Mouse (Mus musculus) liver, embryonic 14.5 days (tissue): ENCODE results near the gene Gm5134. TPM values are rescaled to one million over a fixed set of nuclear protein-coding genes. Genes with fewer than 3 reads are reported as not detected.

ENCODE experiments used
- ATAC-seq: fragments of 200-750 bp; cut with Nextera tagmentation; 2 replicates; pipeline ENCODE4 v1.8.0; 2017; ENCODE audit warnings: moderate number of reproducible peaks, mild to moderate bottlenecking, moderate library complexity; ENCODE audit not compliant: insufficient read depth
- DNase-seq, 3 experiments: peaks; one replicate each; pipeline ENCODE4 v3.0.0-alpha.2; 2012 to 2013; ENCODE audit warnings: low read depth in 3 of 3, low spot score in 3 of 3
- H3K27ac ChIP-seq: fragments of 300-500 bp; sonication (generic); 2 replicates; pipeline ENCODE4 v1.5.1; 2014; ENCODE audit warnings: moderate library complexity, mild to moderate bottlenecking, control low read depth, inconsistent platforms
- H3K27me3 ChIP-seq: fragments of 300-500 bp; sonication (generic); 2 replicates; pipeline ENCODE4 v1.6.1; 2014; ENCODE audit warnings: mild to moderate bottlenecking, low read length, moderate library complexity; ENCODE audit not compliant: control insufficient read depth, insufficient read depth
- H3K36me3 ChIP-seq: fragments of 300-500 bp; sonication (generic); replicated peaks from 2 replicates; pipeline ENCODE4 v1.6.1; 2014; ENCODE audit warnings: low read depth; ENCODE audit not compliant: control insufficient read depth, insufficient read depth
- H3K4me1 ChIP-seq, 2 experiments: fragments of 200-500 bp in 1 of 2; fragments of 300-500 bp in 1 of 2; sonication (generic) in 1 of 2; replicated peaks; 2 replicates each; pipeline ENCODE4 v1.6.1; 2012 to 2014; ENCODE audit warnings: antibody characterized with exemption in 1 of 2, inconsistent platforms in 1 of 2, low read length in 1 of 2; ENCODE audit not compliant: control insufficient read depth in 2 of 2, insufficient read depth in 2 of 2
- H3K4me2 ChIP-seq: fragments of 300-500 bp; sonication (generic); 2 replicates; pipeline ENCODE4 v1.6.1; 2014; ENCODE audit warnings: low read depth, mild to moderate bottlenecking, control low read depth, moderate library complexity
- H3K4me3 ChIP-seq, 2 experiments: fragments of 200-500 bp in 1 of 2; fragments of 300-500 bp in 1 of 2; sonication (generic) in 1 of 2; 2 replicates each; pipeline ENCODE4 v1.5.1; 2012 to 2014; ENCODE audit warnings: low read depth in 2 of 2, low read length in 2 of 2, mild to moderate bottlenecking in 2 of 2, control low read depth in 1 of 2, inconsistent platforms in 1 of 2, moderate library complexity in 1 of 2; ENCODE audit not compliant: insufficient read depth in 1 of 2
- H3K9ac ChIP-seq: fragments of 300-500 bp; sonication (generic); replicated peaks from 2 replicates; pipeline ENCODE4 v1.6.1; 2014; ENCODE audit warnings: mild to moderate bottlenecking, control low read depth, moderate library complexity
- H3K9me3 ChIP-seq: fragments of 300-500 bp; sonication (generic); 2 replicates; pipeline ENCODE4 v1.6.1; 2016; ENCODE audit warnings: low read length, mixed read lengths; ENCODE audit not compliant: control insufficient read depth
- CTCF ChIP-seq: IDR thresholded peaks from 2 replicates; pipeline ENCODE4 v1.5.1; 2016; ENCODE audit warnings: antibody characterized with exemption, low read depth, control low read depth
- EP300 ChIP-seq: IDR thresholded peaks from 2 replicates; pipeline ENCODE4 v1.6.1; 2016; ENCODE audit warnings: antibody characterized with exemption, low read depth
- WGBS: fragments of 180-500 bp; shearing (Covaris S2); extraction: QIAGEN DNeasy Blood & Tissue Kit; methylation state at CpG from one replicate; pipeline ENCODE4 v1.1.7; 2014; ENCODE audit not compliant: insufficient replicate concordance; 5-methylcytosine and 5-hydroxymethylcytosine counted together
- polyA plus RNA-seq, 2 experiments: library from polyadenylated mRNA; depleted of rRNA in 1 of 2; stranded (reverse) in 1 of 2; unstranded in 1 of 2; fragments of >200 nt; fragmentation: Nextera tagmentation in 1 of 2; extraction: Ambion mirVana in 1 of 2; gene quantifications; 2 replicates each; pipeline versions ENCODE4 v1.2.1 to v1.2.3; 2012 to 2014

Gm5134 gene
- polyA plus RNA-seq (2012; rRNA removed) (0.08 and 0.10 TPM in 2 replicates), polyA plus RNA-seq (2014; fragmentation: Nextera tagmentation; extraction: Ambion mirVana) (0.08 TPM in 1 of 2 replicates, not detected in the other)

- Histone ChIP-seq H3K27ac (no peak within 1 kb of the TSS), H3K4me2 (peak within 1 kb of the TSS; percentile 62), H3K36me3 (no peaks in the 10 kb centered on the region), H3K9me3 (no peaks in the 10 kb centered on the region), H3K9ac (peak within 1 kb of the TSS; percentile 2), H3K4me3 (peak within 1 kb of the TSS; percentile 45 to 52), H3K27me3 (peaks cover 17% of the 10 kb centered on the region), H3K4me1 (peaks cover 0 to 7% of the 10 kb centered on the region in 2 experiments; a peak in 1 of 4 replicates)
- no peak for DNase-seq
- TF ChIP-seq EP300 (no peak), CTCF (no peak)
- WGBS = 14% methylated on average over 20 of the region's 20 CpGs
- 0 out of 2 replicates have a peak, but pooled peaks have one; percentile 26 for ATAC-seq
Observed at GRCm38 (mm10) chr10:75954381-75954811, at the start of gene Gm5134. Gene Gm5134 (plus strand): TSS chr10:75954514.

- Histone ChIP-seq H3K4me2 (no peak overlapping the region), H3K4me1 (no peaks in the 10 kb centered on the region), H3K4me3 (no peak overlapping the region), H3K9ac (no peak overlapping the region), H3K27me3 (no peaks in the 10 kb centered on the region), H3K27ac (no peak overlapping the region), H3K36me3 (peaks cover 78% of the 10 kb centered on the region), H3K9me3 (no peaks in the 10 kb centered on the region)
- DNase-seq (no peak), ATAC-seq (no peak)
- WGBS = 83% methylated on average over 4 of the region's 4 CpGs
- TF ChIP-seq CTCF (no peak), EP300 (no peak)
Observed at GRCm38 (mm10) chr10:75906882-75907281, 47.4 kb upstream of the Gm5134 start.

- 83% methylated on average over 2 of the region's 2 CpGs for WGBS
Observed at GRCm38 (mm10) chr10:75910698-75911097, 43.6 kb upstream of the Gm5134 start.

GRCm38 (mm10) chr10:75913013-75913589 is 41.2 kb upstream of the Gm5134 start:
- H3K27ac ChIP-seq = no peak overlapping the region
- H3K27me3 ChIP-seq = no peaks in the 10 kb centered on the region
- no peak overlapping the region for H3K4me2 ChIP-seq
- no peaks in the 10 kb centered on the region for H3K4me1 ChIP-seq
- H3K9me3 ChIP-seq = no peaks in the 10 kb centered on the region
- no peak overlapping the region for H3K9ac ChIP-seq
- DNase-seq (no peak), ATAC-seq (no peak)
- TF ChIP-seq CTCF (no peak), EP300 (no peak)
- H3K4me3 ChIP-seq = no peak overlapping the region
- peaks cover 29% of the 10 kb centered on the region for H3K36me3 ChIP-seq
- WGBS = 46% methylated on average over 6 of the region's 6 CpGs

More at GRCm38 (mm10) chr10:75910698-75911097, 43.6 kb upstream of the Gm5134 start:
- Histone ChIP-seq H3K27ac (no peak overlapping the region), H3K4me1 (no peaks in the 10 kb centered on the region), H3K9me3 (no peaks in the 10 kb centered on the region), H3K4me3 (no peak overlapping the region), H3K36me3 (peaks cover 43% of the 10 kb centered on the region), H3K4me2 (no peak overlapping the region), H3K9ac (no peak overlapping the region), H3K27me3 (no peaks in the 10 kb centered on the region)
- no peak for ATAC-seq
- TF ChIP-seq EP300 (no peak), CTCF (no peak)
- no peak for DNase-seq

GRCm38 (mm10) chr10:75915557-75915956 is 38.8 kb upstream of the Gm5134 start:
- 72% methylated on average over 7 of the region's 7 CpGs for WGBS
- H3K36me3 ChIP-seq = peaks cover 20% of the 10 kb centered on the region

More at GRCm38 (mm10) chr10:75915557-75915956, 38.8 kb upstream of the Gm5134 start:
- Histone ChIP-seq H3K4me2 (no peak overlapping the region), H3K4me3 (no peak overlapping the region), H3K27me3 (no peaks in the 10 kb centered on the region), H3K27ac (no peak overlapping the region), H3K4me1 (peaks cover 3 to 5% of the 10 kb centered on the region in 2 experiments; a peak in 3 of 4 replicates), H3K9me3 (no peaks in the 10 kb centered on the region), H3K9ac (no peak overlapping the region)
- TF ChIP-seq EP300 = no peak
- TF ChIP-seq CTCF = no peak
- no peak for DNase-seq
- ATAC-seq = no peak
